Mouse (Mus musculus): ENCODE measurements around the gene Nfib.

GRCm38 (mm10) chr4:82402666-82403065 lies 302.9 kb downstream of the Nfib start:
- TF ChIP-seq POLR2A (IDR thresholded peaks at IDR 0.05; ENCODE audit: borderline replicate concordance, control insufficient read depth, low read depth, low read length): no peak
- no peak for TF ChIP-seq CTCF (IDR thresholded peaks at IDR 0.05; ENCODE audit: control insufficient read depth, insufficient read depth, low read length)

Measured in bone marrow, adult 2 months (tissue).